Mouse (Mus musculus): ENCODE measurements at regions not wholly inside any gene's neighbourhood (a gene's known extent, or its start where the extent isn't known, plus 50 kb on each side); places are given as distances from the start of the nearest gene placed in this dataset.

DNA sequence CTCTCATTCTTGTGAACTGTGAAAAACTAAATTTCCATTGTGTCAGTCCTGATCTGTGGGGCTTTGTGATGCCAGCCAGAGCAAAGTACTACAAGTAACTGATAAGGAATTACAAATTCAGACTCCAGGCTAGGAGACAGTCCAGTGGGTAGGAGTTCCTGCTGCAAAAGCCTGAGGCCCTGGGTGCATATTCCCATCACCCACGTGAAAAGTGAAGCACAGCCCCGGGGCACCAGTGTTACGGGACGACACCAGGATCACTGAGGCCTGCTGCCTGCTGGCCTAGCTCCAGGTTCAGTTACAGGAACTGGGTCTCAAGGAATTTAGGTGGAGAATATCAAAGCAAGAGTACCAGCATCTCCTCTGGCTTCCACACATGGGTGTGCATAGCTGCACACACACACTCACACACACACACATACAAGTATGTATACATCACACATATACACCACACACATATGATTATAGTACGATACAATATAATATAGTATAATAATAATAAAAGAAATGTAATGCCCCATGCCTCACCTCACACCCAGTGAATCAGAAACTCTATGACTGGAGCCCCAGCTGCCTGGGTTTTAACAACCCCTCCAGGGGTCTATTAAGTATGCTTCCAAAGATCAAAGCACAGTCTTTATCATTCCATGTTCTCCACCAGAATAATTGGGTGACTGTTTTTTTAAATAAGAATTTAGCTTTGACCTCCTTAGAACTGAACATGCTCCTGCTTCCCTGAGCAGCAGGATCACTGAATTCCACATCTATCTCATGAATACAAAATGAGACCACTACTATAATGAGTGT, 126.6 kb upstream of the Gm34302 start:
- WGBS: 69% methylated on average over 5 of the region's 5 CpGs
- Histone ChIP-seq H3K4me3 (ENCODE audit: control insufficient read depth, insufficient read depth, low read length) (no peak overlapping the region), H3K4me1 (replicated peaks; ENCODE audit: control insufficient read depth, insufficient read depth, low read length) (no peaks in the 10 kb centered on the region), H3K36me3 (ENCODE audit: control insufficient read depth, insufficient read depth, low read length) (no peaks in the 10 kb centered on the region), H3K27me3 (ENCODE audit: control insufficient read depth, insufficient read depth, low read length) (no peaks in the 10 kb centered on the region), H3K27ac (ENCODE audit: control insufficient read depth, insufficient read depth, low read length) (no peak overlapping the region)
- TF ChIP-seq POLR2A (IDR thresholded peaks at IDR 0.05; ENCODE audit: control insufficient read depth, extremely low read depth, insufficient read depth, low read length, poor library complexity) (no peak), CTCF (IDR thresholded peaks at IDR 0.05; ENCODE audit: borderline replicate concordance, control insufficient read depth, extremely low read depth, insufficient read depth, low read length, poor library complexity) (no peak)
- DNase-seq: no peak

GRCm38 (mm10) chr3:63609454-63610112, 125.9 kb upstream of the Gm34302 start:
- WGBS: 17% methylated on average over 17 of the region's 17 CpGs
- DNase-seq: no peak

DNA sequence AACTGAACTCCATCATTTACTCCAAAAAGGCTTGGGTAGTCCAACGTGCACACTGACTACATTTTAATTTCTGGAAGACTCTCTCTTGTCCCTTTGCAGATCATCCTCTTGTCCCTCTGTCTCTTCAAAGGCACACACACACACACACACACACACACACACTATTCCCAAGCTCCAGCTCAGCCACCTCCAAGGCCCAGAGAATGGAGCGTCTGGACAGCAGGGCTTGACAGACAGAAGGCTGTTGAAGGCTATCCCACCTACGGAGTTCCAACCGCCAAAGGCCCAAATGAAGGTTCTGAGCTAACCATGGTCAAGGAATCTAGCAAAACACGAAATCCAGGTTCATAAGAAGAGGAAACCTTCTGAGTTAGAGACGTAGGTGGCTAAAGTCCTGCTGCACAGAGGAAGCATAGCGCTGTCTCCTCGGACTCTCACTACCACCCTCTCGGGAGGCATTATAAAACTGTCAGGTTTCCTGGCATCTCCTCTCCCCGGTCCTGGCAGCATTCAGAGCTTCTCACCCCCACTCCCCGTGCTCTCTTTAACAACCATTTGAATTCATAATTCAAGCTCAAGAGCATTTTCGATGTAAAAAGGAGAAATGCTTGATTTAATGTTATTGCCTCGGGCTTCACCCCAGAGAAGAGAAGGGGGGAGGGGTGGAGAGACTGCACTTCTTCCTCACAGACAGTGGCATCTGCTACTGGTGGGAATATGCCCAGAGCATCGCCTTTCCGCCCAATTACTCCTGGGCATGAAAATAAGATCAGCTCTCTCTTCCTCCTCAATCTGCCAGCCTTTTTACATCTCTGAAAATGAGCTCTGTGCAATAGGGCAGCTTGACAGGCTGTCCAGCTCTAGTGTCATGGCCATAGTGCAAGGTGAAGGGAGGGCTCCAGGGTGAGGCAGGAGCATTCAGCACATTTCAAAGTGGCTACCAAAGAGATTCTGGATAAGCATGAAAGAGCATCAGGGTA, 99.3 kb upstream of the Gm34302 start:
- WGBS: 84% methylated on average over 15 of the region's 15 CpGs
- no peak overlapping the region for H3K4me3 ChIP-seq (ENCODE audit: control insufficient read depth, insufficient read depth, low read length)
- DNase-seq: no peak
- H3K36me3 ChIP-seq (ENCODE audit: control insufficient read depth, insufficient read depth, low read length): no peaks in the 10 kb centered on the region
- TF ChIP-seq POLR2A (IDR thresholded peaks at IDR 0.05; ENCODE audit: control insufficient read depth, extremely low read depth, insufficient read depth, low read length, poor library complexity): no peak
- no peak for TF ChIP-seq CTCF (IDR thresholded peaks at IDR 0.05; ENCODE audit: borderline replicate concordance, control insufficient read depth, extremely low read depth, insufficient read depth, low read length, poor library complexity)
- H3K4me1 ChIP-seq (replicated peaks; ENCODE audit: control insufficient read depth, insufficient read depth, low read length): no peaks in the 10 kb centered on the region
- no peak overlapping the region for H3K27ac ChIP-seq (ENCODE audit: control insufficient read depth, insufficient read depth, low read length)
- no peaks in the 10 kb centered on the region for H3K27me3 ChIP-seq (ENCODE audit: control insufficient read depth, insufficient read depth, low read length)

More at GRCm38 (mm10) chr3:63609454-63610112, 125.9 kb upstream of the Gm34302 start:
- H3K4me1 ChIP-seq (replicated peaks; ENCODE audit: control insufficient read depth, insufficient read depth, low read length): no peaks in the 10 kb centered on the region
- H3K36me3 ChIP-seq (ENCODE audit: control insufficient read depth, insufficient read depth, low read length): no peaks in the 10 kb centered on the region
- TF ChIP-seq CTCF (IDR thresholded peaks at IDR 0.05; ENCODE audit: borderline replicate concordance, control insufficient read depth, extremely low read depth, insufficient read depth, low read length, poor library complexity) (no peak), POLR2A (IDR thresholded peaks at IDR 0.05; ENCODE audit: control insufficient read depth, extremely low read depth, insufficient read depth, low read length, poor library complexity) (no peak)
- no peaks in the 10 kb centered on the region for H3K27me3 ChIP-seq (ENCODE audit: control insufficient read depth, insufficient read depth, low read length)
- H3K27ac ChIP-seq (ENCODE audit: control insufficient read depth, insufficient read depth, low read length): no peak overlapping the region
- H3K4me3 ChIP-seq (ENCODE audit: control insufficient read depth, insufficient read depth, low read length): no peak overlapping the region

- no peak for DNase-seq
- Histone ChIP-seq H3K4me1 (replicated peaks; ENCODE audit: control insufficient read depth, insufficient read depth, low read length) (no peaks in the 10 kb centered on the region), H3K4me3 (ENCODE audit: control insufficient read depth, insufficient read depth, low read length) (no peak overlapping the region), H3K36me3 (ENCODE audit: control insufficient read depth, insufficient read depth, low read length) (no peaks in the 10 kb centered on the region), H3K27me3 (ENCODE audit: control insufficient read depth, insufficient read depth, low read length) (no peaks in the 10 kb centered on the region), H3K27ac (ENCODE audit: control insufficient read depth, insufficient read depth, low read length) (no peak overlapping the region)
- TF ChIP-seq POLR2A (IDR thresholded peaks at IDR 0.05; ENCODE audit: control insufficient read depth, extremely low read depth, insufficient read depth, low read length, poor library complexity) (no peak), CTCF (IDR thresholded peaks at IDR 0.05; ENCODE audit: borderline replicate concordance, control insufficient read depth, extremely low read depth, insufficient read depth, low read length, poor library complexity) (no peak)
- WGBS: 80% methylated on average over 6 of the region's 6 CpGs
These were observed 98.5 kb upstream of the Gm34302 start for GRCm38 (mm10) chr3:63582180-63582579.

GRCm38 (mm10) chr3:63570607-63571353, 87.1 kb upstream of the Gm34302 start:
- H3K27ac ChIP-seq (ENCODE audit: control insufficient read depth, insufficient read depth, low read length): no peak overlapping the region
- 57% methylated on average over 7 of the region's 7 CpGs for WGBS
- no peak overlapping the region for H3K4me3 ChIP-seq (ENCODE audit: control insufficient read depth, insufficient read depth, low read length)
- TF ChIP-seq CTCF (IDR thresholded peaks at IDR 0.05; ENCODE audit: borderline replicate concordance, control insufficient read depth, extremely low read depth, insufficient read depth, low read length, poor library complexity) (no peak), POLR2A (IDR thresholded peaks at IDR 0.05; ENCODE audit: control insufficient read depth, extremely low read depth, insufficient read depth, low read length, poor library complexity) (no peak)
- no peaks in the 10 kb centered on the region for H3K4me1 ChIP-seq (replicated peaks; ENCODE audit: control insufficient read depth, insufficient read depth, low read length)
- no peaks in the 10 kb centered on the region for H3K27me3 ChIP-seq (ENCODE audit: control insufficient read depth, insufficient read depth, low read length)
- H3K36me3 ChIP-seq (ENCODE audit: control insufficient read depth, insufficient read depth, low read length): no peaks in the 10 kb centered on the region
- peak; percentile 37 for DNase-seq

Measured in thymus, adult 2 months (tissue).